Mouse (Mus musculus) CH12F3 (cell line): Measurements from ENCODE around the gene Zbtb9.
"Not testable (repeated sequence)": the region's sequence is repeated elsewhere in the genome, so short reads cannot be mapped to it uniquely, and the experiment has no call there.

Source experiments
- in situ Hi-C: fragments of 300-500 bp; cut with MboI; formaldehyde crosslinking; loops from 2 replicates; pipeline ENCODE4 v1.14.3; 2020; ENCODE audit warnings: low sequenced_read_pairs

The Zbtb9 gene

DNA sequence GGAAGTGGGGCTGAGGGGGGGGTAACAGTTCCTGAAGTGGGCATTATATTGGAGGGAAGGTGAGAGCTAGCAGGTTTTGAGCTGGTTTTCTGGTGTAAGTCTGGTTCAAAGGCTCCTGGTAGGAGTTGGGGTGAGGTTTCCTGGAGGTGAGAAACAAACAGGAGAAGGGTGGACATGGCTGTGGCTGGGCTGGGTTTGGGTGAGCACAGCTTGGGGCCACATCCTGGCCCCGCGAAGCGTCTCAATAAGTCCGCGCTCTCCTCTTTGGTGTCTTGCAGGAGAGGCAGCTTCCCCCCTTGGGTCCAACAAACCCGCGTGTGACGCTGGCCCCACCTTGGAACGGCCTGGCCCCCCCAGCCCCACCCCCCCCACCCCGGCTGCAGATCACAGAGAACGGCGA lies 2.7 kb upstream of the Zbtb9 start:
- in situ Hi-C loops = no loop called here

DNA sequence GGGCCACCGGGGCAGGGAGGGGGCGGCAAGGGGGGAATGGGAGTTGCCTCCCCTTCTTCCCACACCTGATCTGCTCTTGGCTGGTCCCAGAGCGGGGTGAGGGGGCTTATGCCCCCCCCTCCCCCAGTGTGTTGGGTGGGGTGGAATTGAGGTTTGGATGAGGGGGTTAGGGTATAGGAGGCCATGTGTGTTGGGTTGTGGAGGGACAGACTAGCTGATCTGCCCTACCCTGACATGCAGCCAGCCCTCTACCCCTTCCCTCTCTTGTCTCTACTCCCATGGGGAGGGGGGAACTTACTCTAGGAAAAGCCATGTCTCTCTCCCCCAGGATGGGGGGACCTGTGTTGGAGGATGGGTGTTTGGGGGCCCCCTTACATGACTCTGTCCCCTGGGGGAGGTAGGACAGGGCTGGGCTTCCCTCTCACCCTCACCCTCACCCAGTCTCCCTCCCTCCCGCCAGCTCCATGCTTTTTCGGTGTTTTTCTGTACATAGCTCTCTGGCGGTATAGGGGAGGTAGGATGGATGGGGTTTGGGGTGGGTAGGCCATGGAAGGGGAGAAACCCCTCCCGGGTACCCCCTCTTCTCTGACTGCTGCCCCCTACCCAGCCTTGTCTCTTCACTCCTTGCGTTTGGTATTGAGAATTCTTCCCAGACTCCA lies 1.6 kb upstream of the Zbtb9 start:
- in situ Hi-C loops = no loop called here

DNA sequence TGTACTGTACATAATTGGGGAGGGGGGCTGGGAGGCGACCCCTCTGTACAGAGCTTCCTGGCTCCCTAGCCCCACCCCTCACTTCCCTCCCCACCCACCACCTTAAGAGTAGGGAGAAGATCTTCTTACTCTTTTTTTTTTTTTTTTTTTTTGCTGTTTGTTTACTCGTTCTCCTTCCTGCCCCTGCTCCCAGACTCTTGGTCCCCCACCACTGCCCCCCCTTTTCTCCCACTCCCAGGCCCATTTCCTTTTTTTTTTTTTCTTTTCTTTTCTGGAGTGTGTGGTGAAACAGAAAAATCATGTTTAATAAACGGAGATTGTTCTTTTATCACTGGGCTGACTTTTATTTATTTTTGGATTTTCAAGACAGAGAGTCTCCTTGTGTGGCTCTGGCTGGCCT lies 860 bp upstream of the Zbtb9 start:
- in situ Hi-C loops = no loop called here

DNA sequence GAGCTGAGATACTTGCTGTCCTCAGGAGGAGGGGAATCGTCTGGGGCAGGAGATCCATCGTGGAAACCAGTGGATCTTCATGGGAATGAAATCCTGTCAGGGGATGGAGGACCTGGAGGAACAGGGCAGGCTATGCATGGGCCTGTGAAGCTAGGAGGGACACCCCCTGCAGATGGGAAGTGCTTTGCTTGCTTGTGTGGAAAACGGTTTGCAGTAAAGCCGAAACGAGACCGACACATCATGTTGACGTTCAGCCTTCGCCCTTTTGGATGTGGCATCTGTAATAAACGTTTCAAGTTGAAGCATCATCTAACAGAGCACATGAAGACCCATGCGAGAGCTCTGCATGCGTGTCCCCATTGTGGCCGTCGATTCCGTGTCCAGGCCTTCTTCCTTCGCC lies 1.6 kb downstream of the Zbtb9 start:
- in situ Hi-C loops = no loop called here

DNA sequence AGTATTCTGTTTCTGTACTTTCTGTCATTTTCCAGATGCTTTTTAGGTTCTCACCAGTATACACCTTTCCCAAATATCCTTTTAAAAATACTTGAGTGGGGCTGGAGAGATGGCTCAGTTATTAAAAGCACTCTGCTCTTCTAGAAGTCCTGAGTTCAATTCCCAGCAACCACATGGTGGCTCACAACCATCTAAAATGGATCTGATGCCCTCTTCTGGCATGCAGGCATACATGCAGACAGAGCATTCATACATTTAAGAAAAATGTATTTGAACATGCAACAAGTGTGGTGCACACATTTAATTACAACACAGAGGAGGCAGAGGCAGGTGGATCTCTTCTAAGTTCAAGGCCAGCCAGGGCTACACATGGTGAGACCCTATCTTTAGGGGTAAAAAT lies 2.4 kb downstream of the Zbtb9 start:
- in situ Hi-C loops = no loop called here

DNA sequence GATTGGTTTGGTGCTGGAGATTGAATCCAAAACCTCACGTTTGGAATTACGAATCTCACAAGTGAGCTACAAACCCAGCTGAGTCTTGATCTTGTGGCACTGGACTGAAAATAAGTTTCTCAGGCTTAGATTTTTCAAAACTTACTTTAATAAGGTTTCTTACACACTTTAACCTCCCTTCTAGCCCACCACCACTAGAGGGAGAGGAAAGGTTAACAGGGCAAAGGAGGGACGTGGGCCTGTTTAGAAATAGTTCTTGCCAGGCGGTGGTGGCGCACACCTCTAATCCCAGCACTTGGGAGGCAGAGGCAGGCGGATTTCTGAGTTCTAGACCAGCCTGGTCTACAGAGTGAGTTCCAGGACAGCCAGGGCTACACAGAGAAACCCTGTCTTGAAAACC lies 4.4 kb downstream of the Zbtb9 start:
- in situ Hi-C loops = not testable (repeated sequence)

DNA sequence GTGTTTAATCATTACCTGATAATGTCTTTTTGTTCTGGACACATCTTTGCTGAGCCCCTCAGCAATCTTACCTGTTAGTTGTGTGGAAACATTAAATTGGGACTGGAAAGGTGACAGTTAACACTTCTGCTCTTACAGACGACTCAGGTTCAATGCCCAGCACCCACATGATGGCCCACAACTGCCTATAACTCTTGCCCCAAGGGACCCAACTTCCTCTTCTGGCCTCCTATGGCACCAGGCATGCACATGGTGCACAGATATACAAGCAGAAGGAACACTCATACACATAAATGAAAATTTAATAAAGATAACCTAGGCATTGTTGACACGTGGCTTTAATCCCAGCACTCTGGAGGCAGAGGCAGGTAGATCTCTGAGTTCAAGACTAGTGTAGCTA lies 6.5 kb downstream of the Zbtb9 start:
- in situ Hi-C loops = no loop called here

DNA sequence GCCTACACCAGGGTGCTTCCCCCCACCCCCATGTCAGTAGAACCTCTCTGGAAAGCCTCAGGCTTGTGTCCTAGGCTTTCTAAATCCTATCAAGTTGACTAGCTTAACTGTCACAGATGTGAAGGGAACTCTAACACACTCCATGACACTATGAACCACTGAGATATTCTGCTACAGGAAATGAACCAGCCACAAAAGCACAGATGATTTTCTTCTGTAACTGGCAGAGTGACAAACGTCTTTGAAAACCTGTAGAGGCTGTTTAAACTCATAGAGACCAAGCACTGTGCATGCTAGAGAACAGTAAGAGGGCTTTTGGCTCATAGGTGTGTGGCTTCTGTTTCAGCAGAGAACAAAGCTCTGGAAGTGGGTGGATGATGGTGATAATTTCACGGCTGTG lies 8.1 kb downstream of the Zbtb9 start:
- in situ Hi-C loops = no loop called here

DNA sequence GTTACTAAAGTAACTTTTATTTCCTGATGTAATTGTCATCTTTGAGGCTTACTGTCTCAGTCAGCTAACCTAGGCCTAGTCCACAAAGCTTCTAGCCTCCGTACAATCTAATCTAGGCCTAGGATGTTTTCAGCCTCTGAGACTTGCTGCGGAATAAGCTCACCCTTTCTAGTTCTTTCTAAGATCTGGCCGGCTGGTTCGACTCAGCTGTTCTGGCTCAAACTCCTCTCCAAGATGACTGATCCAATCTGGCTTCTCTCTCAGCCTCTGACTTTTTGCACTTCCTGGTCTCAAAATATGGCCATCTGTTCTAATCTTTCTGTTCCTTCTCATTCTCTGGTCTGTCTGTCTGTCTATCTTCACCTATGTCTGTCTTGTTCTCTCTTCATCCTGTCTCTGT lies 10.4 kb downstream of the Zbtb9 start:
- in situ Hi-C loops = no loop called here

DNA sequence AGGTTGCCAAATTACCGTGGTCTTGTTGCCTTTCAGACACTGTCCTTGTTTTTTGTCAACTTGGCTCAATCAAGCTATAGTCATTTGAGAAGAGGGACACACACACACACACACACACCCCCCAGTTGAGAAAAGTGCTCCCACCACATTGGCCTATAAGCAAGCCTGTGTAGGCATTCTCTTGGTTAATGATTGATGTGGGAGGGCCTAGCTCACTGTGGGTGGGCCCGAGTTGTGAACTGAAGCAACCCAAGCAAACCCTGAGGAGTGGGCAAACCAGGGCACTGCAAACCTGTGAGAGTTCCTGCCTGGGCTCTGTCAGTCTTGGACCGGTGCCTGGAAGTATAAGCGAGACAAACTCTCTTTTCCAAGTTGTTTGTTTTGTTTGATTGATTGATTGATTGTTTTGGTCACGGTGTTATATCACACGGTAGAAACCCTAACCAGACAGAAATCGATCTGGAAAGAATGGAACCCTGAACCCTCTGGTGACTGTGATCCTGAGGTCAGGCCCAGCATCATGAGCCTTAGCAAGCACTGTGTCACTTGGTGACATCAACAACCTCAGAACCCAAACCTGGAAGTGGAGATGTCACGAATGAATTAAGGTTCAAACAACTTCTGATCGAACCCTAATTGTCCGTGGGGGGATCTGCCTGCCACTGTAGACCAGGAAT lies 12.7 kb downstream of the Zbtb9 start:
- in situ Hi-C loops = no loop called here

DNA sequence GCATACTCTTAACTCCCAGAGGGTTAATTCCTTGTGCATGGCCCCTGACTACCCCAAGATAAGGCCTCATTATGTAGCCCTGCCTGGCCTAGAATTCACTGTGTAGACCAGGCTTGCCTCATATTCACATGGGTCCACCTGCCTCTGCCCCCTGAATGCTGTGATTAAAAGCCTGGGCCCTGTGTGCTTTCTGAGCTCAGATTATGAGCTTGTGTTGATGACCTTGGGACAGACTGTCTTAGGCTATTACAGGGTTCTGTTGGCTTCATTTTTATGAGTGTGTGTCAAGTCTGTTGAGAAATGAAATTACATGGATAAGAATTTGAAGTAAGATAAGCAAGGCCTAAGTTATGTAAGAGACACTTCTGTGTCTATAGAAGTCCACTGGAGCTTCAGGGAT lies 17.6 kb downstream of the Zbtb9 start:
- in situ Hi-C loops = no loop called here

DNA sequence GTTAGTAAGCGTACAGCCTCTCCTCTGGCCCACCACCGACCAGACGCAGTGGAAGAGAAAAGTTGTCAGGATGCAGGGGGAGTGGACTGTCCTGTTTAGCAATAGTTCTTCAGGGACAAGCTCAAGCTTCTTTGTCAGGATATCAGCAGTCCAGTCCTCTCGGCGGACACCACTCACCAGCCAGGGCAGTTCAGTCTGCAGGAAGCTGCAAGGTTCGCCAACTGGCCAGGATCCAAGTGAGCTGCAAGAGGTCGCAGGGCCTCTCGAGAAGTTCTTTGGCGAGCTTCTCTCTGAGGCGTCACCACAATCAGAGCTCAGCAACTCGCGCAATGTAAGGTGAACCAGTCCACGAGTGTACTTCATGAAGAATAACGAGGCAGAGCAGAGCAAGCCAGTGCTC lies 21.4 kb downstream of the Zbtb9 start:
- in situ Hi-C loops = no loop called here

DNA sequence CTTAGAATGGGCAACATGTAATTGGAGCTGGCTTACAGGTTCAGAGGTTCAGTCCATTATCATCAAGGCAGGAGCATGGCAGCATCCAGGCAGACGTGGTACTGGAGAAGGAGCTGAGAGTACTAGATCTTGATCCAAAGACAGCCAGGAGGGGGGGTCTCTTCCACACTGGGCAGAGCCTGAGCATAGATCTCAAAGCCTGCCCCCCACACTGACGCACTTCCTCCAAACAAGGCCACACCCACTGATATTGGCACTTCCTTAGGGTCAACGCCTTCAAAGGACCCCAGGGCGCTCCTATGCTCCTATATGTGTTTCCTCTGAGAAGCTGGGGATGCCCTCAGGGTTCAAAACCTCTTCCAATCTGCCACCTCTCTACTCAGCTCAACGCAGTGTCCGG lies 22.0 kb downstream of the Zbtb9 start:
- in situ Hi-C loops = no loop called here

DNA sequence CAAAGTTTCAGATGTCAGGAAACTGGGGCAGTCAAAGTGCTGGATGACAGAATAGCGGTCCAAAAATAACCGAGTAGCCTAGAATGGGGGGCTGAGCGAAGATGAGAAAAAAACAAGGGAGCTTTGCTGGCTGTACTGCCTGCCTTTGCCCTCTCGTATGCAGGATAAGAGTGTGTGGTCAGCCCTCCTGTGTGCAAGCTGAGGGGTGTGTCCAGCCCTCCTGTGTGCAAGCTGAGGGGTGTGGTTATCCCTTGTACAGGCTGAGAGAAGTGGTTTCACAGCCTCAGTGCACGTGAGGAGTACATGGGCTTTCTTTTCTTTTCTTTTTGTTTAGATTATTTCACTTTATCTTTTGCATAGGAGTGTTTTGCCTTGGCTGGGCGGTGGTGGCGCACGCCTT lies 22.6 kb downstream of the Zbtb9 start:
- in situ Hi-C loops = no loop called here

DNA sequence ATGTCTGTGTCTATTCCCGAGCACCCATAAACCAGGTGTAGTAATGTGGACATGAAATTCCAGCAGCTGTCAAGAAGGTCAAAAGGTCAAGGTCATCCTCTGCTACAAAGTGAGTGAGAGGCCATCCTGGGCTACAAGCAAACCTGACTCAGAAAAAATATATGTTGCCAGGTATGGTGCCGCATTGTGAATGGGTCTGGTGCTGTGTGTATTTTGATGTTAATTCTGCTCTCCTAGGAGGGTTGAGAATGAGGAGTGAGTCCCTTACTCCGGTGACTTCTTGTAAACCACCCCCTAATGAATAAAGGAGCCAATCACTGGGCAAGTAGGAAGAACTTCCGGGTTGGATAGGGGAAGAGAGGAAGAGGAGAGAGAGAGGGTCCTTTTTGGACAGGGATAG lies 24.7 kb downstream of the Zbtb9 start:
- in situ Hi-C loops = no loop called here

DNA sequence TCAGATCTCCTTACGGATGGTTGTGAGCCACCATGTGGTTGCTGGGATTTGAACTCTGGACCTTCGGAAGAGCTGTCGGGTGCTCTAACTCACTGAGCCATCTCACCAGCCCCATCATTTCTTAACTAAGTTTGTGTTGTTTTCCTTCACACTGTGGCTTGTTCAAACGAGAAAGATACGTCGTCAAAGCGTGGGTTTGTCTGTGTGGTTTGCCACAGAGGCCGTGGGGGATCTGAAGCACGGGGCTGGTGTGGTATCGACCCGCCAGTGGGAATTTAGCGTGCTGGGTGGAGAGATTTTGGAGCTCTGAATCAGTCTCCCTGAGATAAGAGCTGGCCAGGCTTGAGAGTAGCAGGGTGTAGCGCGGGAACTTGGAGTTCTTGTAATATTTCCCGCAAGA lies 25.3 kb downstream of the Zbtb9 start:
- in situ Hi-C loops = no loop called here

DNA sequence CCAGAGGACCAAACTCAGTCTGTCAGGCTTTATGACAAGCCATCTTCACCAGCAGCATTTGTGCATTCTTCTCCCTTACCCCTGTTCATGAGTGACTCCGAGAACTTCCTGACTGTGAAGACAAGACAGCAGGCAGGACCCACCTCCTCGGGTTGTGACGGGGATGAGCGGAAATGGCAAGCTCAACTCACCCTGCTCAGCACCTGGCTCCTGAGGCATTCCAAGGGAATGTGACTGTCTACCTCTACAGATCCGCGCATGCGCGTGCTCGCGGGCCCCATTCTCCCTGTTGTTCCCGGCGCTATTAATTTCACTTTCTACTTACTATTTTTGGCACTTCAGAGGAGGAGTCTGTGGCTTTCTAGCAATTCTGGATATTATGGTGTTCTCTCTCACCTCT lies 27.0 kb downstream of the Zbtb9 start:
- in situ Hi-C loops = no loop called here

DNA sequence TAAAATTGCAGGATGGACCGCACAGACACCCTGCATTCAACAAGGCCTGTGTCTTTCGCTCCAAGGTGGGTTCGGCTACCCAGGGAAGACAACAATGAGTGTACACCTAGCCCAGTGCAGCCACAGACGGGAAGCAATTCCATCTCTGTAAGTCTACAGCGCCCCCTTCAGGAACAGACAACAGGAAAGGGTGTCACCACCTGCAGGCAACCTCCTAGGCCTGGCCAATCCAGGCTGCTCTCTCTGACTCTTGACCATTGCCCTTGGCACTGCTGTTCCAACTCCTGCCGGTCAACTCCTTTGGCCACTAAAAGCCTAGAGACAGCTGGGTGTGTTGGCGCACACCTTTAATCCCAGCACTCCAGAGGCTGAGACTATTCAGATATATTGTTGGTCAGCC lies 28.2 kb downstream of the Zbtb9 start:
- in situ Hi-C loops = no loop called here

DNA sequence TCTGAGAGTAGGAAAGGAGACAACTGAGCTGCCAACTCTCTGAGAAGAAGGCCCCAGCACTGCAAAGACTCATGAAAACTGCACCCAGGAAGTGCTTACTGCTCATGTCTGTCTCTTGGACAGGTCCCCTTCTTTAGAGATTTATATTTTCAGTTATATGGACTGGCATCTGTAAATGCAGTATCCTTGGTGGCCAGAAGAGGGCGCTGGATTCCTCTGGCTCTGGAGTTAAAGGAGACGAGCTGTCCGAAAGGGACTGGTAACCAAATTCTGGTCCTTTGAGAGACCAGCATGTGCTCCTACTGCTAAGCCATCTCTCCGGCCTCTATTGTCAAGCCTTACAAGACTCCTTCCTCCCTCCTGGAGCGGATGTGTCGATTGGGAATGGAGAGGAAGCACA lies 28.9 kb downstream of the Zbtb9 start:
- in situ Hi-C loops = no loop called here

DNA sequence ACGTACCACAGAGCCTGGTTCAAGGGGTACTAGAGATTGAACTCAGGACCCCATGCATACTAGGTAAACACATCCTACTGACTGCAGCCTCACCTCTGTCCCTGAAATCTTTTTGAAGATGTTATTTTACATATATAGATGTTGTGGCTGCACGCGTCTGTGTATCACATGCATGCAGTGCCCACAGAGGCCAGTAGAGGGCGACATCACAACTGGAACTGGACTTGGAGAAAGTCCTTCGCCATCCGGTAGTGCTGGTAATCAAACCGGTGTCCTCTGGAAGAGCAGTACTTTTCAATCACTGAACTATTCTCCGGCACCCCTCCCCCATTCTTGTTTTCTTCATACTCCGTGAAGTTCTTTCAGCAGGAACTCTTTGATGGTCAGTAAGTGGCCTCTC lies 31.5 kb downstream of the Zbtb9 start:
- in situ Hi-C loops = no loop called here

DNA sequence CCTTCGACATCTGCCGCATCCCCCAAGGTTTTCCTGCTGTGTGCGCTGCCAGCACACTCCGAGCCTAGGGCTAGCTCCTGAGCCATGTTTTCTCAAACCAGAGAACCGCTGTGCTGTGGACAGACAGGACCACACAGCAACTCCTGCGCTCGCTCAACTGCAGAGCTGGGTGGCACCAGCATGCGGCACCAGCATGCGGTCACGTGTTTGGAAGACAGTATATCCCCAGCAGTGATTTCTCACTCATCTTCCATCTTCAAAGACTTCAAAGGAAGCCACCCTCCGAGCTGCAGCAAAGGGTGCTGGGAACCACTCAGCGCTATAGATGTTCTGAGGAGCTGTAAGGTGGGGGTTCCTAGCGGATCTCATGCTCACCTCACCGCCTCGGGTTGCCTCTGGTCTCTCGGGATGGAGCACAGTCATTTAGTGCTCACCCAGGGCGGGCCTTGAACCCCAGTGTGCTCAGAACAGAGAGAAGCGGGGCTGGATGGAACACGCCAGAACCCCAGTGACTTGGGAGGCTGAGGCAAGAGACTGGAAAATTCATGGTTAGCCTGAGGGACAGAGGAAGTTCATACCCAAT lies 32.0 kb downstream of the Zbtb9 start:
- in situ Hi-C loops = no loop called here

DNA sequence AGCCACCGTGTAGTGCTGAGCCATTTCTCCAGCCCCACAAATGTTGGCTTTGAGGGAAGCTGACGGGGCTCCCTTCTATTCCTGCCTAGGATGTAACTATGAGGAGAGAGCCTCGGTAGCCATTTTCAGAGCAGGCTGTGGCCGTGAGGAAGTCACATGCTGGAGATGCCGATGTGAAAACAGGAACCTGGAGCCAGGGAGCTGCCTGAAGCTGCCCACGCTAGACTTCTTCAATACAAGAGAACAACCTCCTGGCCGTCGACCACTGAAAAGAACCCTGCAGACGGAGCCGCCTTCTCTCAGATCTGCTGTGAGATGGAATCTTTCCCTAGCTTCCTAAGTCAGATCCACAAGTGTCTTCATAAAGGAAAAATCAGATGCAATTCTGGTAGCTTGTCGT lies 32.7 kb downstream of the Zbtb9 start:
- in situ Hi-C loops = no loop called here

DNA sequence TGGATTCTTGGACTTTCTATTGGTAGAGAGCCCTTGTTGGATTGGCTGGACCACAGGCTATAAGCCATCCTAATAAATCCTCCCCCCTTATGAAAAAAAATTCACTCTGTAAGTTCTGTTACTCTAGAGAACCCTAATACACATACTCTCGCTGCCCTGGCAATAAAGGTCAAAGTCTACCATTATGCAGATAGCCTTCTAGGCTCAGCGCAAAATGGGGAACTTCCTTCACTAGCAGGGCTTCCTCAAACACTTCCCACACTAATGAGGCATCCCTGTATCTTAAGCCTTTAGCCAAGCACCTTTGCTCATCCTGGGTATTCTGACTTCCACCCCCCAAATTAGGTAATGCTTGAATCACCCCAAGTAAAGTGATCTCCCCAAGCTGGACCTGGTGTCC lies 35.3 kb downstream of the Zbtb9 start:
- in situ Hi-C loops = no loop called here
